Mouse (Mus musculus): Measurements from ENCODE around the gene Clcf1. TPM values are rescaled to one million over a fixed set of nuclear protein-coding genes. Genes with fewer than 3 reads are reported as not detected.

Gene Clcf1
- 10 to 100 TPM in 1 of 4 experiments, 1 to 10 TPM in 3; 4.5 to 14.4 (median 7.6) TPM for total RNA-seq (2022)

GRCm38 (mm10) chr19:4214071-4214770 is at the start of gene Clcf1, which contains the start of gene AC109138.7:
TSS of gene Clcf1 (plus strand) at chr19:4214238.
TSS of gene AC109138.7 (plus strand) at chr19:4214357.
- DNase-seq: no peak

- DNase-seq: peak; percentile 73
These were observed 49.3 kb upstream of the Clcf1 start for GRCm38 (mm10) chr19:4164721-4165120.

- no peak for DNase-seq
These were observed 47.2 kb upstream of the Clcf1 start for GRCm38 (mm10) chr19:4166678-4167476.

GRCm38 (mm10) chr19:4169378-4169784 is 44.7 kb upstream of the Clcf1 start:
- DNase-seq: peak; percentile 99

- DNase-seq: no peak
These were observed 44.2 kb upstream of the Clcf1 start for GRCm38 (mm10) chr19:4169810-4170209.

- no peak for DNase-seq
These were observed 43.2 kb upstream of the Clcf1 start for GRCm38 (mm10) chr19:4170723-4171392.

GRCm38 (mm10) chr19:4171393-4172290 is 42.4 kb upstream of the Clcf1 start:
- DNase-seq: no peak

- DNase-seq: no peak
These were observed 41.1 kb upstream of the Clcf1 start for GRCm38 (mm10) chr19:4172925-4173324.

- DNase-seq: no peak
These were observed 38.6 kb upstream of the Clcf1 start, which contains the start of gene Carns1 for GRCm38 (mm10) chr19:4175368-4175947. TSS of gene Carns1 (minus strand) at chr19:4175479.

GRCm38 (mm10) chr19:4180411-4180810 is 33.6 kb upstream of the Clcf1 start:
- no peak for DNase-seq

GRCm38 (mm10) chr19:4181892-4182291 is 32.1 kb upstream of the Clcf1 start:
- DNase-seq: peak; percentile 76

- no peak for DNase-seq
These were observed 30.3 kb upstream of the Clcf1 start for GRCm38 (mm10) chr19:4183689-4184088.

- DNase-seq: no peak
These were observed 28.8 kb upstream of the Clcf1 start for GRCm38 (mm10) chr19:4184976-4185975.

- DNase-seq: no peak
These were observed 26.7 kb upstream of the Clcf1 start for GRCm38 (mm10) chr19:4187303-4187702.

GRCm38 (mm10) chr19:4189051-4189620 is 24.9 kb upstream of the Clcf1 start:
- DNase-seq: no peak

- no peak for DNase-seq
These were observed 23.2 kb upstream of the Clcf1 start, which contains the start of gene Tbc1d10c for GRCm38 (mm10) chr19:4190831-4191334. TSS of gene Tbc1d10c (minus strand) at chr19:4191284.

GRCm38 (mm10) chr19:4191528-4192250 is 22.3 kb upstream of the Clcf1 start, which contains the start of gene Ppp1ca:
TSS of gene Ppp1ca (plus strand) at chr19:4192065.
- peak; percentile 91 for DNase-seq

GRCm38 (mm10) chr19:4192251-4192985 is 21.6 kb upstream of the Clcf1 start:
- no peak for DNase-seq

All from adrenal gland, adult 8-10 months (tissue).